Mouse (Mus musculus) G1E (cell line): ENCODE results near the gene Gm49368.

Source experiments
- CTCF ChIP-seq: IDR thresholded peaks from 2 replicates; pipeline ENCODE4 v1.5.1; 2012; ENCODE audit warnings: low read depth, low read length, inconsistent platforms, mixed read lengths
- GATA1 ChIP-seq: IDR thresholded peaks from 2 replicates; pipeline ENCODE4 v1.6.1; 2012; ENCODE audit warnings: borderline replicate concordance, low read length, inconsistent platforms, mixed read lengths
- GATA2 ChIP-seq: IDR thresholded peaks from 2 replicates; pipeline ENCODE4 v1.6.1; 2012; ENCODE audit warnings: low read depth, low read length, inconsistent platforms, borderline replicate concordance
- POLR2AphosphoS5 ChIP-seq: IDR thresholded peaks from 2 replicates; pipeline ENCODE4 v1.6.1; 2012; ENCODE audit warnings: low read depth, low read length, inconsistent platforms; ENCODE audit not compliant: insufficient replicate concordance
- TAL1 ChIP-seq: conservative IDR thresholded peaks from 2 replicates; pipeline ENCODE4 v1.6.1; 2012; ENCODE audit warnings: low read depth, low read length, inconsistent platforms, mixed read lengths

- TF ChIP-seq GATA2 (no peak), CTCF (no peak), TAL1 (no peak), POLR2AphosphoS5 (no peak), GATA1 (no peak)
These were observed 49.4 kb upstream of the Gm49368 start for GRCm38 (mm10) chr7:128013116-128013515.
